Mouse (Mus musculus) midbrain, embryonic 13.5 days (tissue): ENCODE measurements at regions not wholly inside any gene's neighbourhood (a gene's known extent, or its start where the extent isn't known, plus 50 kb on each side); places are given as distances from the start of the nearest gene placed in this dataset.
A peak's percentile ranks its signal among the peaks of the same experiment; 100 is the strongest.

Source experiments
- ATAC-seq: fragments of 200-750 bp; cut with Nextera tagmentation; 2 replicates; pipeline ENCODE4 v1.8.0; 2017; ENCODE audit warnings: mild to moderate bottlenecking, moderate TSS enrichment, moderate library complexity
- H3K27ac ChIP-seq: fragments of 300-500 bp; sonication (generic); 2 replicates; pipeline ENCODE4 v1.5.1; 2015; ENCODE audit warnings: inconsistent platforms, mild to moderate bottlenecking, moderate library complexity
- H3K27me3 ChIP-seq: fragments of 300-500 bp; sonication (generic); 2 replicates; pipeline ENCODE4 v1.6.1; 2015; ENCODE audit warnings: mild to moderate bottlenecking, inconsistent platforms
- H3K36me3 ChIP-seq: fragments of 300-500 bp; sonication (generic); 2 replicates; pipeline ENCODE4 v1.6.1; 2015; ENCODE audit warnings: mild to moderate bottlenecking, inconsistent platforms
- H3K4me1 ChIP-seq: fragments of 300-500 bp; sonication (generic); replicated peaks from 2 replicates; pipeline ENCODE4 v1.6.1; 2015; ENCODE audit warnings: inconsistent platforms
- H3K4me2 ChIP-seq: fragments of 300-500 bp; sonication (generic); replicated peaks from 2 replicates; pipeline ENCODE4 v1.6.1; 2015; ENCODE audit warnings: moderate library complexity, mild to moderate bottlenecking, inconsistent platforms
- H3K4me3 ChIP-seq: fragments of 300-500 bp; sonication (generic); replicated peaks from 2 replicates; pipeline ENCODE4 v1.5.1; 2015; ENCODE audit warnings: mild to moderate bottlenecking, inconsistent platforms
- H3K9ac ChIP-seq: fragments of 300-500 bp; sonication (generic); replicated peaks from 2 replicates; pipeline ENCODE4 v1.6.1; 2015; ENCODE audit warnings: mild to moderate bottlenecking, inconsistent platforms
- H3K9me3 ChIP-seq: fragments of 300-500 bp; sonication (generic); 2 replicates; pipeline ENCODE4 v1.6.1; 2016; ENCODE audit warnings: mild to moderate bottlenecking, inconsistent platforms
- WGBS: fragments of 180-500 bp; shearing (Covaris S2); methylation state at CpG from one replicate; pipeline ENCODE4 v1.1.7; 2015; 5-methylcytosine and 5-hydroxymethylcytosine counted together

GRCm38 (mm10) chr3:9200156-9200555 lies 409.7 kb downstream of the Zfp704 start:
- no peak overlapping the region for H3K4me3 ChIP-seq
- H3K9ac ChIP-seq = no peak overlapping the region
- H3K27ac ChIP-seq = no peak overlapping the region
- ATAC-seq = 0 out of 2 replicates have a peak, but pooled peaks have one; percentile 48
- no peaks in the 10 kb centered on the region for H3K9me3 ChIP-seq
- no peak overlapping the region for H3K4me2 ChIP-seq
- H3K36me3 ChIP-seq = no peaks in the 10 kb centered on the region
- WGBS = 80% methylated on average over 5 of the region's 5 CpGs
- no peaks in the 10 kb centered on the region for H3K27me3 ChIP-seq
- no peaks in the 10 kb centered on the region for H3K4me1 ChIP-seq

- WGBS = 86% methylated on average over 9 of the region's 9 CpGs
- H3K27me3 ChIP-seq = no peaks in the 10 kb centered on the region
- no peak for ATAC-seq
- no peak overlapping the region for H3K4me2 ChIP-seq
- no peak overlapping the region for H3K27ac ChIP-seq
- no peaks in the 10 kb centered on the region for H3K9me3 ChIP-seq
- no peak overlapping the region for H3K4me3 ChIP-seq
- H3K9ac ChIP-seq = no peak overlapping the region
- H3K4me1 ChIP-seq = no peaks in the 10 kb centered on the region
- H3K36me3 ChIP-seq = no peaks in the 10 kb centered on the region
Measured at GRCm38 (mm10) chr3:9198652-9199332, 411.1 kb downstream of the Zfp704 start.

GRCm38 (mm10) chr3:9195781-9196180 lies 414.1 kb downstream of the Zfp704 start:
- no peak overlapping the region for H3K27ac ChIP-seq
- no peaks in the 10 kb centered on the region for H3K4me1 ChIP-seq
- H3K9me3 ChIP-seq = no peaks in the 10 kb centered on the region
- no peak for ATAC-seq
- H3K27me3 ChIP-seq = no peaks in the 10 kb centered on the region
- H3K4me2 ChIP-seq = no peak overlapping the region
- no peaks in the 10 kb centered on the region for H3K36me3 ChIP-seq
- H3K9ac ChIP-seq = no peak overlapping the region
- WGBS = 90% methylated on average over 8 of the region's 8 CpGs
- no peak overlapping the region for H3K4me3 ChIP-seq

GRCm38 (mm10) chr3:9189366-9190287 lies 420.3 kb downstream of the Zfp704 start:
- H3K27me3 ChIP-seq = no peaks in the 10 kb centered on the region
- no peak overlapping the region for H3K4me3 ChIP-seq
- H3K27ac ChIP-seq = no peak overlapping the region
- no peak overlapping the region for H3K4me2 ChIP-seq
- H3K36me3 ChIP-seq = no peaks in the 10 kb centered on the region
- no peaks in the 10 kb centered on the region for H3K4me1 ChIP-seq
- no peaks in the 10 kb centered on the region for H3K9me3 ChIP-seq
- no peak overlapping the region for H3K9ac ChIP-seq
- 90% methylated on average over 15 of the region's 15 CpGs for WGBS
- no peak for ATAC-seq

- WGBS = 87% methylated on average over 6 of the region's 6 CpGs
- H3K9me3 ChIP-seq = no peaks in the 10 kb centered on the region
- H3K4me3 ChIP-seq = no peak overlapping the region
- no peaks in the 10 kb centered on the region for H3K36me3 ChIP-seq
- H3K9ac ChIP-seq = no peak overlapping the region
- ATAC-seq = no peak
- H3K27ac ChIP-seq = no peak overlapping the region
- no peak overlapping the region for H3K4me2 ChIP-seq
- H3K27me3 ChIP-seq = no peaks in the 10 kb centered on the region
- no peaks in the 10 kb centered on the region for H3K4me1 ChIP-seq
Measured at GRCm38 (mm10) chr3:9186364-9187120, 423.3 kb downstream of the Zfp704 start.

- no peak overlapping the region for H3K27ac ChIP-seq
- H3K4me2 ChIP-seq = no peak overlapping the region
- no peak overlapping the region for H3K4me3 ChIP-seq
- WGBS = 94% methylated on average over 11 of the region's 11 CpGs
- no peaks in the 10 kb centered on the region for H3K36me3 ChIP-seq
- no peaks in the 10 kb centered on the region for H3K4me1 ChIP-seq
- no peak overlapping the region for H3K9ac ChIP-seq
- H3K27me3 ChIP-seq = no peaks in the 10 kb centered on the region
- no peaks in the 10 kb centered on the region for H3K9me3 ChIP-seq
- ATAC-seq = no peak
Measured at GRCm38 (mm10) chr3:9181576-9181975, 428.3 kb downstream of the Zfp704 start.

- ATAC-seq = no peak
- Histone ChIP-seq H3K4me2 (no peak overlapping the region), H3K36me3 (no peaks in the 10 kb centered on the region), H3K4me3 (no peak overlapping the region), H3K27ac (no peak overlapping the region), H3K27me3 (no peaks in the 10 kb centered on the region), H3K4me1 (no peaks in the 10 kb centered on the region), H3K9me3 (no peaks in the 10 kb centered on the region), H3K9ac (no peak overlapping the region)
- 88% methylated on average over 6 of the region's 6 CpGs for WGBS
Measured at GRCm38 (mm10) chr3:9179641-9180040, 430.2 kb downstream of the Zfp704 start.

- H3K4me3 ChIP-seq = no peak overlapping the region
- H3K9me3 ChIP-seq = no peaks in the 10 kb centered on the region
- no peak overlapping the region for H3K9ac ChIP-seq
- 0 out of 2 replicates have a peak, but pooled peaks cover 3% of the 10 kb centered on the region for H3K27me3 ChIP-seq
- H3K4me1 ChIP-seq = peaks cover 9% of the 10 kb centered on the region
- H3K4me2 ChIP-seq = no peak overlapping the region
- ATAC-seq = no peak; the same call in 1 of the 2 replicates
- peak overlapping the region; percentile 48 for H3K27ac ChIP-seq
- WGBS = 79% methylated on average over 2 of the region's 2 CpGs
- no peaks in the 10 kb centered on the region for H3K36me3 ChIP-seq
Measured at GRCm38 (mm10) chr3:9174517-9174832, 435.4 kb downstream of the Zfp704 start.

- 0 out of 2 replicates have a peak, but pooled peaks cover 3% of the 10 kb centered on the region for H3K27me3 ChIP-seq
- H3K27ac ChIP-seq = peak overlapping the region; percentile 48
- H3K9me3 ChIP-seq = no peaks in the 10 kb centered on the region
- ATAC-seq = peak; percentile 89
- WGBS = 35% methylated on average over 16 of the region's 16 CpGs
- H3K36me3 ChIP-seq = no peaks in the 10 kb centered on the region
- H3K9ac ChIP-seq = no peak overlapping the region
- no peak overlapping the region for H3K4me2 ChIP-seq
- H3K4me1 ChIP-seq = peaks cover 9% of the 10 kb centered on the region
- H3K4me3 ChIP-seq = no peak overlapping the region
Measured at GRCm38 (mm10) chr3:9173643-9174516, 436.0 kb downstream of the Zfp704 start.

- no peaks in the 10 kb centered on the region for H3K9me3 ChIP-seq
- H3K9ac ChIP-seq = no peak overlapping the region
- no peak overlapping the region for H3K27ac ChIP-seq
- H3K36me3 ChIP-seq = no peaks in the 10 kb centered on the region
- 22% methylated on average over 1 of the region's 1 CpGs for WGBS
- no peak for ATAC-seq
- 0 out of 2 replicates have a peak, but pooled peaks cover 3% of the 10 kb centered on the region for H3K27me3 ChIP-seq
- peaks cover 9% of the 10 kb centered on the region for H3K4me1 ChIP-seq
- H3K4me2 ChIP-seq = no peak overlapping the region
- no peak overlapping the region for H3K4me3 ChIP-seq
Measured at GRCm38 (mm10) chr3:9171970-9172369, 437.9 kb downstream of the Zfp704 start.

- H3K4me3 ChIP-seq = no peak overlapping the region
- H3K36me3 ChIP-seq = no peaks in the 10 kb centered on the region
- no peak overlapping the region for H3K4me2 ChIP-seq
- H3K4me1 ChIP-seq = peaks cover 3% of the 10 kb centered on the region; the same call in 1 of the 2 replicates
- H3K9me3 ChIP-seq = no peaks in the 10 kb centered on the region
- H3K27me3 ChIP-seq = 0 out of 2 replicates have a peak, but pooled peaks cover 3% of the 10 kb centered on the region
- H3K27ac ChIP-seq = no peak overlapping the region
- ATAC-seq = no peak
- H3K9ac ChIP-seq = no peak overlapping the region
- 75% methylated on average over 12 of the region's 12 CpGs for WGBS
Measured at GRCm38 (mm10) chr3:9168955-9169354, 440.9 kb downstream of the Zfp704 start.
